Mouse (Mus musculus) c-Kit-negative CD71-positive TER-119-positive erythroid progenitor cells, embryonic 14.5 days (primary cell): ENCODE data around the gene Atf6.

Experiments used
- DNase-seq: peaks from one replicate; pipeline ENCODE4 v3.0.0-alpha.2; 2013; ENCODE audit warnings: low read depth, low spot score

Atf6 gene

GRCm38 (mm10) chr1:170709034-170709433, 158.5 kb downstream of the Atf6 start:
- DNase-seq: no peak

GRCm38 (mm10) chr1:170706046-170706445, 161.5 kb downstream of the Atf6 start:
- no peak for DNase-seq

- DNase-seq: no peak
These were observed 162.5 kb downstream of the Atf6 start for GRCm38 (mm10) chr1:170704911-170705594.

- DNase-seq: no peak
These were observed 163.5 kb downstream of the Atf6 start for GRCm38 (mm10) chr1:170704103-170704502.

GRCm38 (mm10) chr1:170702958-170703357, 164.6 kb downstream of the Atf6 start:
- no peak for DNase-seq

- no peak for DNase-seq
These were observed 165.3 kb downstream of the Atf6 start for GRCm38 (mm10) chr1:170702263-170702662.

GRCm38 (mm10) chr1:170701582-170701981, 166.0 kb downstream of the Atf6 start:
- DNase-seq: no peak

GRCm38 (mm10) chr1:170701178-170701577, 166.4 kb downstream of the Atf6 start:
- no peak for DNase-seq

GRCm38 (mm10) chr1:170700496-170701027, 167.0 kb downstream of the Atf6 start:
- no peak for DNase-seq

- no peak for DNase-seq
These were observed 168.0 kb downstream of the Atf6 start for GRCm38 (mm10) chr1:170699553-170699952.

- no peak for DNase-seq
These were observed 168.8 kb downstream of the Atf6 start for GRCm38 (mm10) chr1:170698771-170699170.

GRCm38 (mm10) chr1:170697771-170698356, 169.7 kb downstream of the Atf6 start:
- no peak for DNase-seq

- DNase-seq: no peak
These were observed 170.6 kb downstream of the Atf6 start for GRCm38 (mm10) chr1:170696996-170697395.

GRCm38 (mm10) chr1:170695326-170695725, 172.2 kb downstream of the Atf6 start:
- DNase-seq: no peak

- DNase-seq: no peak
These were observed 172.7 kb downstream of the Atf6 start for GRCm38 (mm10) chr1:170694821-170695291.

- no peak for DNase-seq
These were observed 176.3 kb downstream of the Atf6 start for GRCm38 (mm10) chr1:170691301-170691700.

- no peak for DNase-seq
These were observed 177.8 kb downstream of the Atf6 start for GRCm38 (mm10) chr1:170689773-170690172.

- DNase-seq: no peak
These were observed 183.7 kb downstream of the Atf6 start for GRCm38 (mm10) chr1:170683863-170684262.

GRCm38 (mm10) chr1:170679624-170680023, 187.9 kb downstream of the Atf6 start:
- DNase-seq: no peak

- DNase-seq: no peak
These were observed 188.7 kb downstream of the Atf6 start for GRCm38 (mm10) chr1:170678861-170679260.

GRCm38 (mm10) chr1:170677681-170678080, 189.9 kb downstream of the Atf6 start:
- DNase-seq: no peak

- no peak for DNase-seq
These were observed 193.3 kb downstream of the Atf6 start for GRCm38 (mm10) chr1:170674184-170674775.

- no peak for DNase-seq
These were observed 202.4 kb downstream of the Atf6 start for GRCm38 (mm10) chr1:170665200-170665599.
